Mouse (Mus musculus) embryonic facial prominence, embryonic 15.5 days (tissue): ENCODE results near the gene A830005F24Rik. TPM values are rescaled to one million over a fixed set of nuclear protein-coding genes. Genes with fewer than 3 reads are reported as not detected.

Source experiments
- ATAC-seq: fragments of 200-750 bp; cut with Nextera tagmentation; 2 replicates; pipeline ENCODE4 v1.8.0; 2017; ENCODE audit warnings: low read depth, moderate TSS enrichment; ENCODE audit not compliant: insufficient number of reproducible peaks, low FRiP score, low TSS enrichment
- H3K27ac ChIP-seq: fragments of 300-500 bp; sonication (generic); replicated peaks from 2 replicates; pipeline ENCODE4 v1.5.1; 2015; ENCODE audit warnings: mild to moderate bottlenecking, inconsistent platforms
- H3K27me3 ChIP-seq: fragments of 300-500 bp; sonication (generic); 2 replicates; pipeline ENCODE4 v1.6.1; 2015; ENCODE audit warnings: inconsistent platforms
- H3K36me3 ChIP-seq: fragments of 300-500 bp; sonication (generic); 2 replicates; pipeline ENCODE4 v1.6.1; 2015; ENCODE audit warnings: mild to moderate bottlenecking, inconsistent platforms
- H3K4me1 ChIP-seq: fragments of 300-500 bp; sonication (generic); 2 replicates; pipeline ENCODE4 v1.6.1; 2015; ENCODE audit warnings: inconsistent platforms
- H3K4me2 ChIP-seq: fragments of 300-500 bp; sonication (generic); replicated peaks from 2 replicates; pipeline ENCODE4 v1.6.1; 2015; ENCODE audit warnings: mild to moderate bottlenecking, inconsistent platforms
- H3K4me3 ChIP-seq: fragments of 300-500 bp; sonication (generic); replicated peaks from 2 replicates; pipeline ENCODE4 v1.5.1; 2015; ENCODE audit warnings: mild to moderate bottlenecking, inconsistent platforms
- H3K9ac ChIP-seq: fragments of 300-500 bp; sonication (generic); 2 replicates; pipeline ENCODE4 v1.6.1; 2015; ENCODE audit warnings: inconsistent platforms
- H3K9me3 ChIP-seq: fragments of 300-500 bp; sonication (generic); replicated peaks from 2 replicates; pipeline ENCODE4 v1.6.1; 2016; ENCODE audit warnings: inconsistent platforms
- WGBS: fragments of 180-500 bp; shearing (Covaris S2); methylation state at CpG from one replicate; pipeline ENCODE4 v1.1.7; 2015; 5-methylcytosine and 5-hydroxymethylcytosine counted together
- polyA plus RNA-seq: library from polyadenylated mRNA; unstranded; fragments of >200 nt; fragmentation: Nextera tagmentation; extraction: Ambion mirVana; gene quantifications from 2 replicates; pipeline ENCODE4 v1.2.1, GENCODE M21; 2015

The A830005F24Rik gene
- 1.5 and 1.7 TPM in 2 replicates for polyA plus RNA-seq

GRCm38 (mm10) chr13:48513003-48513929 is at the start of gene A830005F24Rik, which contains the start of gene Zfp169:
Gene A830005F24Rik (plus strand): TSS chr13:48513570.
Gene Zfp169 (minus strand): TSS chr13:48513451.
- peak within 1 kb of the TSS; percentile 81 for H3K9ac ChIP-seq
- peak; percentile 98 for ATAC-seq
- 1% methylated on average over 34 of the region's 34 CpGs for WGBS
- no peaks in the 10 kb centered on the region for H3K9me3 ChIP-seq
- H3K27ac ChIP-seq: peak within 1 kb of the TSS; percentile 39
- H3K4me2 ChIP-seq: peak within 1 kb of the TSS; percentile 88
- H3K4me3 ChIP-seq: peak within 1 kb of the TSS; percentile 79
- H3K4me1 ChIP-seq: peaks cover 10% of the 10 kb centered on the region
- no peaks in the 10 kb centered on the region for H3K27me3 ChIP-seq
- H3K36me3 ChIP-seq: no peaks in the 10 kb centered on the region

DNA sequence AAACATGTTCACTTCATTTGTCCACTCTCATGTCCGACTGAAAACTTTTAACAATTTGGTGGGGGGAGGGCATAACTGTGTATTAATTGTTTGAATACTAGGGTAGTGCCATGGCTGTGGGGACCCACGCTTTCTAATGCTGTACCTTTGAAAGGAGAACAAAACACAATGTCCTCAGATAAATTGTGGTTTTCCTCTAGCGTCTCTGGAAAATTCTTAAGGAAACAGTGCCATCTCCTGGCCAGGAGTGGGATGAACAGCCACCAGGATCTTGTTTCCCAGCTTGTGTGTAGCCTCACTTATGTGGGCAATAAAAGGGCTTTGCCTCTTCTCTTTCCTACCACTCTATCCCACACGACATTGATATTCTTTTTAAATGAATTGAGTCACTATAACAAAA is 49.2 kb upstream of the A830005F24Rik start:
- no peak for ATAC-seq
- H3K27ac ChIP-seq: no peak overlapping the region
- H3K9ac ChIP-seq: no peak overlapping the region
- H3K4me1 ChIP-seq: no peaks in the 10 kb centered on the region
- peaks cover 10% of the 10 kb centered on the region; the same call in 1 of the 2 replicates for H3K27me3 ChIP-seq
- H3K36me3 ChIP-seq: no peaks in the 10 kb centered on the region
- H3K4me2 ChIP-seq: no peak overlapping the region
- WGBS: 13% methylated on average over 4 of the region's 4 CpGs
- H3K4me3 ChIP-seq: no peak overlapping the region
- no peaks in the 10 kb centered on the region for H3K9me3 ChIP-seq

- ATAC-seq: no peak
- Histone ChIP-seq H3K27me3 (peaks cover 10% of the 10 kb centered on the region; the same call in 1 of the 2 replicates), H3K36me3 (no peaks in the 10 kb centered on the region), H3K4me2 (no peak overlapping the region), H3K4me1 (no peaks in the 10 kb centered on the region), H3K4me3 (no peak overlapping the region), H3K9me3 (no peaks in the 10 kb centered on the region), H3K27ac (no peak overlapping the region), H3K9ac (no peak overlapping the region)
- whole genome bisulfite sequencing: 65% methylated on average over 10 of the region's 10 CpGs
Observed at GRCm38 (mm10) chr13:48466186-48466585, 47.2 kb upstream of the A830005F24Rik start.

DNA sequence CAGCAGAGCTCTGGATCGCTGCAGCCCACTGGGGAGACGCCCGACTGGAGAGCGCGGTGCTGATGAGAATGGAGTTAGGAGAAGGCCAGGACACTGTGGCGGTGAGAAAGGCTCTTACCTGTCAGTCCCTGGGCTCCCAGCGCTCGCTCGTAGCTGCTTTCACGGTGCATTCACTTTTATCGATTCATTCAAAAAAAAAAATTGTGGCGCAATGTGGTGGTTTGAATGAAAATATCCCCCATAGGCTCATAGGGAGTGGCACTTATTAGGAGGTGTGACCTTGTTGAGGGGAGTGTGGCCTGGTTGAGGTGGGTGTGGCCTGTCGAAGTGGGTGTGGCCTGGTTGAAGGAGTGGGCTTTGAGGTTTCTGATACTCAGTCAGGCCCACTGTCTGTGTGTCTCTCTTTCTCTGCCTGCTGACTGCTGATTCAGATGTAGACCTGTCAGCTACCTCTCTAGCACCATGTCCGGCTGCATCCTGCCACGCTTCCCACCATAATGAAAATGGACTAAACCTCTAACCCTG is 44.7 kb upstream of the A830005F24Rik start:
- no peak overlapping the region for H3K27ac ChIP-seq
- WGBS: 68% methylated on average over 15 of the region's 15 CpGs

GRCm38 (mm10) chr13:48483606-48484005 is 29.8 kb upstream of the A830005F24Rik start:
- Histone ChIP-seq H3K4me2 (no peak overlapping the region), H3K4me3 (no peak overlapping the region), H3K27me3 (no peaks in the 10 kb centered on the region), H3K27ac (no peak overlapping the region), H3K4me1 (no peaks in the 10 kb centered on the region), H3K9ac (no peak overlapping the region), H3K36me3 (peaks cover 13% of the 10 kb centered on the region), H3K9me3 (no peaks in the 10 kb centered on the region)
- WGBS: 89% methylated on average over 4 of the region's 4 CpGs
- ATAC-seq: no peak

More for the DNA sequence above, 44.7 kb upstream of the A830005F24Rik start:
- H3K4me3 ChIP-seq: no peak overlapping the region
- no peak overlapping the region for H3K9ac ChIP-seq
- H3K4me2 ChIP-seq: no peak overlapping the region
- no peaks in the 10 kb centered on the region for H3K36me3 ChIP-seq
- peaks cover 10% of the 10 kb centered on the region; the same call in 1 of the 2 replicates for H3K27me3 ChIP-seq
- ATAC-seq: no peak; the same call in 1 of the 2 replicates
- 0 out of 2 replicates have a peak, but pooled peaks cover 2% of the 10 kb centered on the region for H3K4me1 ChIP-seq
- no peaks in the 10 kb centered on the region for H3K9me3 ChIP-seq

DNA sequence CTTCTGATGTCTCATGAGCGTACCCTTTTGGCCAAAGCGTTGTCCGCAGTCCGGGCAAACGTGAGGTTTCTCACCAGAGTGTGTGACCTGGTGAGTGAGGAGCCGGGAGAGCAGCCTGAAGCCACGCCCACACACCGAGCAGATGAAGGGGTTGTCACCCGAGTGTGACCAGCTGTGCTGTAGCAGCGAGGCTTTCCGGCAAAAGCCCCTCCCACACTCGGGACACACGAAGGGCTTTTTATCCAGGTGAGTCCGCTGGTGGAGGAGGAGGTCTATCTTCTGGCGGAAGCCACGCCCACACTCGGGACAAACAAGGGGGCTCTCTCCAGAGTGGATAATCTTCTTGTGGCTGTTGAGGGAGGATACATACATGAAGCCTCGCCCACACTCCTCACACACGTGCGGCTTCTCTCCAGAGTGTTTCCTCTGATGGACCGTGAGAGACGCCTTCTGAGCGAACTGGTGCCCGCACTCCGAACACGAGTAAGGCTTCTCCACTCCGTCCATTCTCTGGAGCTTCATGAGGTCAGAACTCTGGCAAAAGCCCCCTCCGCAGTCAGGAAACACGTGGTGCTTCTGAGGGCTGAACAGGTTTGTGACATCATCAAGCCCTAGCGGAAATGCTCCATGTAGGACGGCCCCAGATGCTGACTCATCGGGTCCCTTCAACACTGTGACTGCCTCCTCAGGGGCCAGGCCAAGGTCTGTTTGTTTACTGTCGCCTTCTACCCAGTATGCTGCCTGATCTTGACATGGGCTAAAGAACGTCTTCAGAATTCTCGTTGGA is 22.8 kb upstream of the A830005F24Rik start:
- H3K4me3 ChIP-seq: no peak overlapping the region
- no peaks in the 10 kb centered on the region for H3K4me1 ChIP-seq
- no peaks in the 10 kb centered on the region for H3K9me3 ChIP-seq
- no peak for ATAC-seq
- no peak overlapping the region for H3K9ac ChIP-seq
- 89% methylated on average over 35 of the region's 35 CpGs for WGBS
- no peaks in the 10 kb centered on the region for H3K27me3 ChIP-seq
- peaks cover 49% of the 10 kb centered on the region for H3K36me3 ChIP-seq
- H3K27ac ChIP-seq: no peak overlapping the region
- H3K4me2 ChIP-seq: no peak overlapping the region

- Histone ChIP-seq H3K9ac (no peak overlapping the region), H3K9me3 (no peaks in the 10 kb centered on the region; the same call in 1 of the 2 replicates), H3K36me3 (peaks cover 49% of the 10 kb centered on the region), H3K27me3 (no peaks in the 10 kb centered on the region), H3K4me3 (no peak overlapping the region), H3K27ac (no peak overlapping the region), H3K4me1 (0 out of 2 replicates have a peak, but pooled peaks cover 4% of the 10 kb centered on the region), H3K4me2 (no peak overlapping the region)
- ATAC-seq: no peak
- WGBS: 69% methylated on average over 4 of the region's 5 CpGs
Observed at GRCm38 (mm10) chr13:48493183-48493582, 20.2 kb upstream of the A830005F24Rik start.

GRCm38 (mm10) chr13:48497693-48498221 is 15.6 kb upstream of the A830005F24Rik start:
- WGBS: 20% methylated on average over 15 of the region's 15 CpGs
- peak; percentile 84; the same call in 1 of the 2 replicates for ATAC-seq
- Histone ChIP-seq H3K27me3 (no peaks in the 10 kb centered on the region), H3K9me3 (no peaks in the 10 kb centered on the region; the same call in 1 of the 2 replicates), H3K27ac (no peak overlapping the region), H3K4me1 (0 out of 2 replicates have a peak, but pooled peaks cover 12% of the 10 kb centered on the region), H3K4me2 (no peak overlapping the region), H3K9ac (no peak overlapping the region), H3K4me3 (no peak overlapping the region), H3K36me3 (peaks cover 26% of the 10 kb centered on the region)

DNA sequence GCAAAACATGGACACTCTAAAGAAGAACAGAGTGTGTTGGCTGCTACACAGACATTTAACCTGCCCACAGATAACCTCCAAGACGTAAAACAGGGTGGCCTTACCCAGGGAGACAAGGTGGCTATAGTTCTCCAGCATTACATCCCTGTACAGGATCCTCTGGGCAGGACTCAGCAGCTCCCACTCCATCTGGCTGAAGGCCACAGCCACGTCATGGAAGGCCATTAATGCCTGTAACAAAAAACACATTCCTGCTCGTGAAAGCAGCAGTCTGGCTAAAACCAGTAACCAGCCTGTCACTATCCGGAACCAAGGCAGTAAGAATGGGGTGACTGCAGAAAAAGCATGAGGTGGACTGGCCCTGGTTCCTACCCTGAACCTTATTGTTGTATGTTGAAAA is 14.7 kb upstream of the A830005F24Rik start:
- Histone ChIP-seq H3K9ac (no peak overlapping the region), H3K4me3 (no peak overlapping the region), H3K27me3 (no peaks in the 10 kb centered on the region), H3K9me3 (no peaks in the 10 kb centered on the region; the same call in 1 of the 2 replicates), H3K36me3 (peaks cover 30% of the 10 kb centered on the region), H3K27ac (peak overlapping the region; percentile 34; the same call in 1 of the 2 replicates), H3K4me2 (no peak overlapping the region), H3K4me1 (0 out of 2 replicates have a peak, but pooled peaks cover 12% of the 10 kb centered on the region)
- WGBS: 50% methylated on average over 4 of the region's 4 CpGs
- no peak; the same call in 1 of the 2 replicates for ATAC-seq

DNA sequence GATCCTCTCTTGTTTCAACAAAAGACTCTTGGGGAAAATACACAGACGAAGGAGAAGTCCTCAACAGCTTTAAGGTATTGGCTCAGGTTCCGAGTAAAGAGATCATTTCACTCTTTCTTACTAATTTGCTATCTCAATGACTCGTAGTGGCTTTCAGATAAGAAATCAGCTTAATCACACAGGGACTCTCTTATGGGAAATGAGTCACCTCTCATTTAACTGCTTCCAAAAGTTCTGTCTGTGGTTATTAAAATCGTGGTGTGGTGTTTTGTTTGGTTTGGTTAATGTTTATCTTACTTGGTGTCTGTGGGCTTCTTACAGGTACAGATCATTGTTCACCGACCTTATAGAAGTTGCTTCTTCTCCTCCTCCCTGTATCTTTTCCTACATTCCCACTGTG is 10.9 kb upstream of the A830005F24Rik start:
- Histone ChIP-seq H3K4me2 (no peak overlapping the region), H3K36me3 (peaks cover 41% of the 10 kb centered on the region), H3K9me3 (no peaks in the 10 kb centered on the region), H3K9ac (no peak overlapping the region), H3K27ac (no peak overlapping the region), H3K4me1 (0 out of 2 replicates have a peak, but pooled peaks cover 12% of the 10 kb centered on the region), H3K27me3 (no peaks in the 10 kb centered on the region), H3K4me3 (no peak overlapping the region)
- no peak for ATAC-seq
- WGBS: 85% methylated on average over 5 of the region's 5 CpGs
